Mouse (Mus musculus) midbrain, embryonic 11.5 days (tissue): ENCODE data around the gene Rxrb. TPM values are rescaled to one million over a fixed set of nuclear protein-coding genes. Genes with fewer than 3 reads are reported as not detected.
A peak's percentile ranks its signal among the peaks of the same experiment; 100 is the strongest.
"Not testable (repeated sequence)": the region's sequence is repeated elsewhere in the genome, so short reads cannot be mapped to it uniquely, and the experiment has no call there.

Source experiments
- ATAC-seq: fragments of 200-750 bp; cut with Nextera tagmentation; 2 replicates; pipeline ENCODE4 v1.8.0; 2017; ENCODE audit warnings: moderate TSS enrichment, moderate library complexity; ENCODE audit not compliant: low FRiP score
- DNase-seq: peaks from one replicate; pipeline ENCODE4 v3.0.0; 2015; ENCODE audit warnings: low spot score; ENCODE audit errors: missing footprints
- H3K27ac ChIP-seq: fragments of 300-500 bp; sonication (generic); 2 replicates; pipeline ENCODE4 v1.5.1; 2014; ENCODE audit warnings: low read depth, low read length
- H3K27me3 ChIP-seq: fragments of 300-500 bp; sonication (generic); 2 replicates; pipeline ENCODE4 v1.6.1; 2014; ENCODE audit warnings: mild to moderate bottlenecking, low read length, moderate library complexity, mixed read lengths; ENCODE audit not compliant: control insufficient read depth, insufficient read depth
- H3K36me3 ChIP-seq: fragments of 300-500 bp; sonication (generic); 2 replicates; pipeline ENCODE4 v1.6.1; 2014; ENCODE audit warnings: mild to moderate bottlenecking, low read length, moderate library complexity, mixed read lengths; ENCODE audit not compliant: control insufficient read depth, insufficient read depth
- H3K4me1 ChIP-seq: fragments of 300-500 bp; sonication (generic); 2 replicates; pipeline ENCODE4 v1.6.1; 2014; ENCODE audit warnings: low read length; ENCODE audit not compliant: control insufficient read depth, insufficient read depth
- H3K4me2 ChIP-seq: fragments of 300-500 bp; sonication (generic); 2 replicates; pipeline ENCODE4 v1.6.1; 2014; ENCODE audit warnings: mild to moderate bottlenecking, moderate library complexity
- H3K4me3 ChIP-seq: fragments of 300-500 bp; sonication (generic); 2 replicates; pipeline ENCODE4 v1.5.1; 2014; ENCODE audit warnings: low read depth, low read length
- H3K9ac ChIP-seq: fragments of 300-500 bp; sonication (generic); 2 replicates; pipeline ENCODE4 v1.6.1; 2014; ENCODE audit warnings: low read length
- H3K9me3 ChIP-seq: fragments of 300-500 bp; sonication (generic); 2 replicates; pipeline ENCODE4 v1.6.1; 2016; ENCODE audit warnings: low read length; ENCODE audit not compliant: control insufficient read depth
- WGBS: fragments of 180-500 bp; shearing (Covaris S2); extraction: QIAGEN DNeasy Blood & Tissue Kit; methylation state at CpG from one replicate; pipeline ENCODE4 v1.1.7; 2014; 5-methylcytosine and 5-hydroxymethylcytosine counted together
- polyA plus RNA-seq: library from polyadenylated mRNA; unstranded; fragments of >200 nt; fragmentation: Nextera tagmentation; extraction: Ambion mirVana; gene quantifications from 2 replicates; pipeline ENCODE4 v1.2.1, GENCODE M21; 2014

Gene Rxrb
- polyA plus RNA-seq, 1 experiment from 2014 or later: 17.9 TPM

DNA sequence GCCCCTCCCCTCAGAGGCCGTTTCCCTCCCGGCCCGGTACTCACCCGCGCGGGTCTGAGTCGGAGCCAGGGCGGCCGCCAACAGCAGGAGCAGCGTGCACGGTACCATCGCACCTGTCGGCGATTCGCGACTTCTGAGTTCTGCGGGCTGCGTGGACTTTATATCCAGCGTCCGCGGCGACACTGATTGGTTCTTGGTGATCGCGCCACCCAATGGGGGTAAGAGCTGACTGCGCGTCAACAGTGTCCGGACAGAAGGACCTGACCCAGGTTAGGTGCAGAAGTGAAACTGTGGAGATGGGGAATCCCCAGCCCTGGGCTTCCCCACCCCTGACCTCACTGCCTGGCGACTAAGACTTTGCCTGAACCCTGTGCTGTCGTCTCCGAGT, 31.5 kb upstream of the Rxrb start, which contains the start of gene H2-K1:
Gene H2-K1, minus strand, starts transcription at position 198 of the 388 bp plus-strand sequence.
- DNase-seq (peak; percentile 92), ATAC-seq (peak; percentile 76)
- peaks cover 12% of the 10 kb centered on the region for H3K27me3 ChIP-seq
- H3K36me3 ChIP-seq: no peaks in the 10 kb centered on the region
- peak within 1 kb of the TSS; percentile 56 for H3K4me3 ChIP-seq
- peak within 1 kb of the TSS; percentile 65 for H3K9ac ChIP-seq
- H3K4me2 ChIP-seq: peak within 1 kb of the TSS; percentile 97
- H3K27ac ChIP-seq: no peak within 1 kb of the TSS
- H3K9me3 ChIP-seq: no peaks in the 10 kb centered on the region
- WGBS: under 1% methylated on average over 30 of the region's 30 CpGs
- no peaks in the 10 kb centered on the region for H3K4me1 ChIP-seq

DNA sequence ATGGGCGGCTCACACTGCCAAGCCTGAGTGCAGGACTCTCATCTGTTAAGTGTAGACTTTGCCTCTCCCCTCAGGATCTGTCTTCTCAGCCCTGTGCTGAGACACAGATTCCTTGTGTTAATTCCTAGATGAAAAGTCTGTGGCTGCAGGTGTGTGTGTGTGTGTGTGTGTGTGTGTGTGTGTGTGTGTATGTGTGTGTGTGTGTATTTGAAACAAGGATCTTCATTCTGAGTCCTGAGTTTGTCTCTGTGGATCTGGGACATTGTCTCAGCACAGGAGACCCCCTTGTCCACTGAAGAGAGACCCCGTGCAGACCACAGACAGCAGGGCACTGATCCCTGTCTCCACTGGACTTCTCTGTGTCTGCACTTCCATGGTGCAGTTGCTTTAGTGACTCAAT, 30.8 kb upstream of the Rxrb start:
- peaks cover 12% of the 10 kb centered on the region for H3K27me3 ChIP-seq
- 58% methylated on average over 2 of the region's 2 CpGs for WGBS
- not testable (repeated sequence) for DNase-seq, H3K4me3 ChIP-seq, H3K9ac ChIP-seq, H3K9me3 ChIP-seq, ATAC-seq, H3K27ac ChIP-seq, H3K36me3 ChIP-seq, H3K4me1 ChIP-seq, H3K4me2 ChIP-seq

DNA sequence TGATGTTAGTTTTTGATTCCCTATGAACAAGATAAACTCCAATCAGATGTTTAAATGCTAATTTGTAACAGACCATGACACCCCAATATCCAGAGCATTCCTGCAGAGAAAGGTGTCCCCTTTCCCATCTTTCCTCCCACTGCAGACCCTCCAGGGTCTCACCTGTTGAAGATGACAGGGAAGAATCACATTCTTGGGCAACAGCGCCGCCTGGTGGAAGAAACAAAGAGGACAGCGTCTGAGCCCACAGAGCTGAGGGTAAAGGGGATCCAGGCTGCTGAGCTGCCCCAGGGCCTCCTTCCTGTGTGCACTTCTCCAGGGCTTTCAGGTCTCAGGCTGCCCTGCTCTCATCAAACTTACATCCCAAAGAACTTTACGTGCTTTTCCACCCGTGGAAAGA, 28.2 kb upstream of the Rxrb start:
- H3K27ac ChIP-seq: no peak overlapping the region
- no peaks in the 10 kb centered on the region for H3K9me3 ChIP-seq
- 9% methylated on average over 5 of the region's 5 CpGs for WGBS
- H3K4me3 ChIP-seq: no peak overlapping the region
- H3K27me3 ChIP-seq: peaks cover 12% of the 10 kb centered on the region
- no peak for ATAC-seq
- peak; percentile 96 for DNase-seq
- H3K4me1 ChIP-seq: no peaks in the 10 kb centered on the region
- H3K9ac ChIP-seq: no peak overlapping the region
- H3K36me3 ChIP-seq: no peaks in the 10 kb centered on the region
- no peak overlapping the region for H3K4me2 ChIP-seq

DNA sequence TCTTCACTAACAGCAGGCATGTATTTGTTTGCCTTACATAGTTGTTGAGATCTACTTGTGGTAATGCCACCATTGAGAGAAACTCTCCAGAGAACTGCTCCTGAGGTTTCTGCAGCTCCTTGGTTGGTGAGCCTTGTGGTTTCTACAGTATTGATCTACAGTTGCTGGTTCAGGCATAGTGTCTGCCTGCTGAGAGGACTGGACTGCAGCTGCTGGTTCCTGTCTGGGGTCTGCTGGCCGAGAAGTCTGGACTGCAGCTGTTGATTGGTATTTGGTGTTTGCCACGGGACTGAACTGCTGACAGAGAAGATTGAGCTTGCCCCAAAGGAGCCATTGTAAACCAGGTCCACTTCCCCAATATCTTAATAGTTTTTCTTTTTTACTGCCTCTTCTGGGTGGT, 25.0 kb upstream of the Rxrb start:
- 65% methylated on average over 2 of the region's 2 CpGs for WGBS
- no peak overlapping the region for H3K4me3 ChIP-seq
- DNase-seq (peak; percentile 69), ATAC-seq (no peak)
- no peaks in the 10 kb centered on the region for H3K4me1 ChIP-seq
- no peaks in the 10 kb centered on the region for H3K36me3 ChIP-seq
- no peak overlapping the region for H3K27ac ChIP-seq
- no peaks in the 10 kb centered on the region for H3K9me3 ChIP-seq
- H3K9ac ChIP-seq: no peak overlapping the region
- no peaks in the 10 kb centered on the region for H3K27me3 ChIP-seq
- no peak overlapping the region for H3K4me2 ChIP-seq

DNA sequence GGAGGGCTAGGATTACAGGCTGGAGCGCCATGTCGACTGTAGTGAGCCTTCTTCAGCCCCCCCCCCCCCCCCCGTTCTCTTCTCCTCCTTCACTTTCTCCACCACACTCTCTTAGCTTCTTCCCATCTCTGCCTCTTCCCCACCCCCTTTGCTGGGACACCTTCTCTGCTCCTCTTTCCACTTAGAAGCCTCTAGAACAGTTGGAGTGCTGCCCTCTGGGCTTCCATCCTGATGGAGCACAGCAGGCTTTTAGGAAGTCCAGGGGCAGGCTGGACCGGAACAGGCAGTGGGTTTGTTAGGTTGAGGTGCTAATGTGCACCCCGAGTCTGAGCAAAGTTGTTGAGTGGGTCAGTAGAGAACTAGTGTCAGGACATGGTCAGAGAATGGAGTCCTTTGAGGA, 21.5 kb upstream of the Rxrb start:
- 73% methylated on average over 5 of the region's 5 CpGs for WGBS
- Histone ChIP-seq H3K4me1 (no peaks in the 10 kb centered on the region), H3K4me2 (no peak overlapping the region), H3K36me3 (no peaks in the 10 kb centered on the region), H3K9me3 (no peaks in the 10 kb centered on the region), H3K9ac (no peak overlapping the region), H3K27me3 (no peaks in the 10 kb centered on the region), H3K27ac (no peak overlapping the region), H3K4me3 (no peak overlapping the region)
- DNase-seq: peak; percentile 56
- no peak for ATAC-seq

DNA sequence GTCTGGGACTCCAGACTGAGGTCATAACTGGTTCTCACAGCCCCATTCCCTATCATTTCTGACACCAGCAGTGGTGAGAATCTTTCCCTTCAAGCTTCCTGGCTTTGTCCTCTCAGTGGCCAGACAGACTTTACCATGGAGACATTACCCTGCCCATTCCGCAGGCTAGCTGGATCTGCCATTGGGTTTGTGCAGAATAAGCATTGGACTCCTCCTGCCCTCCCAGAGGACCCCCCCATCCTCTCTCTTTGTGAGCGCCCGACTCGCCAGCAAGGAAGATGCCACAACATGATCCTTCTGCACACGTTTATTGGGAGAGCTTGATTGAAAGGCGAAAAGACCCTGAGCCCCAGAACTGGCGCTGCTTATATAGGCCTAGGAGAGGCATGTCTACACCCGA, 18.2 kb upstream of the Rxrb start:
- no peaks in the 10 kb centered on the region for H3K36me3 ChIP-seq
- no peak for ATAC-seq
- 95% methylated on average over 8 of the region's 8 CpGs for WGBS

DNA sequence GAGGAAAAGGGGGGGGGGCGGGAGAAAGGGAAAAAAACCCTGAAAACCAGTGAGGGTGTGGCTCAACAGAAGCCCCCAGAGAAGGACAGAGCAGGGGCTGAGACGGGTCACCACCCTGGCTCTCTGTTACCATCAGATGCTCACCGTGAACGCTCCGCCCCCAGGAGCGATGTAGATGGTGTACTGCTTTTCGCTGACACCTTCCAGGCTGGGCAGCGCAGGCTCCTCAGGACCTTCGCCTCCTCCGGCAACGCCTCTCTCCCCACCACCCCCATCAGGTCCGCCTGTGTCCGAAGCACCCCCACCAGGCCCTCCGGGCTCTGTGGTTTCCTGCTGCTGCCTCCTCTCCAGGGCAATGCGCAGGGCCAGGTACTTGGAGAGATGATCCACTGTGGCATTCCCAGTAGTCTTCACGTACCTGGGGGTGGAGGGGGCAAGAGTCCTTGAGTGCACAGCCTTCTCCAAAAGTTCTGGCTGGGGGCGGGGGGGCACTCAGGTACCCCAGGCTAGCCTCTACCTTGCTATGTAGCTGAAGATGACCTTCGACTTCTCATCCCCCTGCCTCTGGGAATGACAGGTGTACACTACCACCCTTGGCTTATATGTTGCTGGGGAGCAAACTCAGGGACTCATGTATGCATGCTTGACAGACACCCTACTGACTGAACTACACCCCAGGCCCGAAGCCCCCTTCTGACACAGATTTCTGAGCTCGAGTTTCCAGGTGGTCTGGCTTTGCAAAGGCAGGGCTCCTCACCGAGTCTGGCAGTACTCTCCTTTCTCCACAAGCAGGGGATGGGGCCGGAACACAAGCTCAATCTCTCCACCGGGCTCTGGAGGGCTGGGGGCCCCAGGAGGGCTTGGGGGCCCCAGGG, 9.8 kb upstream of the Rxrb start:
- Histone ChIP-seq H3K4me3 (no peak overlapping the region), H3K27ac (no peak overlapping the region), H3K4me2 (no peak overlapping the region), H3K27me3 (no peaks in the 10 kb centered on the region), H3K36me3 (peaks cover 31% of the 10 kb centered on the region), H3K4me1 (peaks cover 19% of the 10 kb centered on the region), H3K9ac (no peak overlapping the region), H3K9me3 (peaks cover 7% of the 10 kb centered on the region; the same call in 1 of the 2 replicates)
- ATAC-seq (no peak), DNase-seq (peak; percentile 83)
- WGBS: 96% methylated on average over 23 of the region's 23 CpGs

More for the DNA sequence above, 18.2 kb upstream of the Rxrb start:
- Histone ChIP-seq H3K4me3 (no peak overlapping the region), H3K27me3 (no peaks in the 10 kb centered on the region), H3K4me1 (no peaks in the 10 kb centered on the region), H3K9me3 (no peaks in the 10 kb centered on the region), H3K9ac (no peak overlapping the region), H3K4me2 (no peak overlapping the region), H3K27ac (no peak overlapping the region)
- DNase-seq: no peak

DNA sequence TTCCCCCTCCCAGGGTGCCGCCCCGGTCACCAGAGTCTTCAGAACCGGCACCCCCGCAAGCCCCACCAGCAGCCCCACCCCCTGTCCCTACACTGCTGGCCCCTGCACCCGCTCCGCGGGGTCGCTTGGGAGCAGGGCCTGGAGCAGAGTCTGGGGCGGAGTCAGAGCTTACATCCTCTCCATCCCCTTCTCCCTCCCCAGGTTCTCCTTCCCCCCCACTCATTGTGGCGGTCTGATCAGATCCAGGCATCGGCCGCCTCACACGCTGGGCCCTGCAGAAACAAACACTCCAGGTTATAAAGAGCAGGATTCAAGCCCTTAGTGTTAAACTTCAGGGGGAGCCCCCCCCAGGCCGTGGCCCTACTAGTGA, 9.2 kb upstream of the Rxrb start:
- Histone ChIP-seq H3K4me2 (no peak overlapping the region), H3K27me3 (no peaks in the 10 kb centered on the region), H3K4me1 (peaks cover 24% of the 10 kb centered on the region), H3K4me3 (no peak overlapping the region), H3K27ac (no peak overlapping the region), H3K36me3 (peaks cover 31% of the 10 kb centered on the region), H3K9me3 (peaks cover 7% of the 10 kb centered on the region; the same call in 1 of the 2 replicates), H3K9ac (no peak overlapping the region)
- ATAC-seq (no peak), DNase-seq (no peak)
- 91% methylated on average over 14 of the region's 14 CpGs for WGBS

DNA sequence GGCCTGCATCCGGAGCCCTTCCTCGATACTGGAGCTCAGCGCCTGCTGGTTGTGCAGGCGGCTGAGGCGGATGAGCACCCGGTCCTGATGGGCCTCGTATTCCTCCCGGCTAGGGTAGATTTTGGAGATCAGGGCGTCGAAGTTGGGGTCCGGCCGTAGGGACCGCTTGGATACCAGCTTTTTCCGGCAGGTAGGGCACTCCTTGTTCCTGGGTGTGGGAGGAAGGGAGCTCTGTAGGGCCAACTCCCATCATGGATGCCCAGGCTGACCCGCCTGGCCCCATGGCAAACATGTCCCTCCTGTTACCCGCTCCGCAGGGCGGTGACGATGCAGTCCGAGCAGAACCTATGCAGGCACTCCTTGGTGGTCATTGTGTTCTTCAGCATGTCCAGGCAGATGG, 8.6 kb upstream of the Rxrb start:
- DNase-seq (peak; percentile 83), ATAC-seq (no peak)
- H3K36me3 ChIP-seq: peaks cover 31% of the 10 kb centered on the region
- peaks cover 25% of the 10 kb centered on the region for H3K4me1 ChIP-seq
- no peak overlapping the region for H3K9ac ChIP-seq
- no peak overlapping the region for H3K4me3 ChIP-seq
- no peaks in the 10 kb centered on the region for H3K27me3 ChIP-seq
- H3K9me3 ChIP-seq: peaks cover 7% of the 10 kb centered on the region; the same call in 1 of the 2 replicates
- no peak overlapping the region for H3K4me2 ChIP-seq
- H3K27ac ChIP-seq: no peak overlapping the region
- WGBS: 97% methylated on average over 20 of the region's 20 CpGs
